Comparison of ENCODE assay signal across 12 mouse cellular contexts in the genomic region with DNA sequence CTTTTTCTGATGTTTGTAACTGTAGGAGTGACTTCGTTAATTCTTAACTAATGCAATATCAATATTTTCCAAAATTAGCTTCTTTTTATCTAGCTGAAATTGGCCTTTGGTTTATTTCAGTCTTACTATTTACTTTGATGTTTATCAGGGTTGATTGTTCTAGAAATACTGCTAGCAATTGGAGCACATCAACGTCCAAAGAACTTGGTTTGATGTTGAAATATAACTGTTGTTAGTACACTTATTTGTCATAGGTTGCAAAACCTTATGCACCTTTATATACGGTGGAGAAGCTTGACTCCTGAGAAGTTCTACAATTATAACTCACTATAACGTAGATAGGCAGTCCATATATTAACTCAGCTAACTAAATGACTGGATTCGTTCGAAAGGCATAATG.
"Had no signal": no experiment of that assay in that cellular context is flagged by ENCODE, and none has a peak within 500 bp of the region (broad histone marks: within the 10 kb centered on the region; RNA-seq: fewer than 3 reads in every experiment).

No protein-coding gene starts in this region.

- H3K9me3 ChIP-seq: kidney, embryonic 15.5 days; limb, embryonic 13.5 days; liver, embryonic 13.5 days; midbrain, embryonic 10.5 days; neural tube, embryonic 12.5 days had no signal

- H3K36me3 ChIP-seq: kidney, embryonic 15.5 days; limb, embryonic 13.5 days; liver, embryonic 13.5 days; midbrain, embryonic 10.5 days; neural tube, embryonic 12.5 days had no signal

- H3K27ac ChIP-seq: kidney, embryonic 15.5 days; limb, embryonic 13.5 days; liver, embryonic 13.5 days; midbrain, embryonic 10.5 days; neural tube, embryonic 12.5 days; stomach, postnatal 0 days had no signal

- H3K9ac ChIP-seq: kidney, embryonic 15.5 days; limb, embryonic 13.5 days; liver, embryonic 13.5 days; neural tube, embryonic 12.5 days had no signal

- H3K4me1 ChIP-seq: liver, embryonic 13.5 days; midbrain, embryonic 10.5 days; neural tube, embryonic 12.5 days had no signal

- H3K4me2 ChIP-seq: kidney, embryonic 15.5 days; limb, embryonic 13.5 days; liver, embryonic 13.5 days; neural tube, embryonic 12.5 days had no signal

- DNase-seq: kidney, postnatal 14 days; left cerebral cortex, postnatal 4 days; liver, embryonic 13.5 days; lung, adult 18-20 months; midbrain, embryonic 14.5 days; thymus, postnatal 4 days had no signal

- H3K27me3 ChIP-seq: kidney, embryonic 15.5 days; limb, embryonic 13.5 days; liver, embryonic 13.5 days; neural tube, embryonic 12.5 days had no signal

- H3K4me3 ChIP-seq: kidney, embryonic 15.5 days; limb, embryonic 13.5 days; liver, embryonic 13.5 days; midbrain, embryonic 10.5 days; myocyte; neural tube, embryonic 12.5 days had no signal
